Mouse (Mus musculus): ENCODE measurements at regions not wholly inside any gene's neighbourhood (a gene's known extent, or its start where the extent isn't known, plus 50 kb on each side); places are given as distances from the start of the nearest gene placed in this dataset.

- Histone ChIP-seq H3K9ac (ENCODE audit: low read depth, poor library complexity, severe bottlenecking) (no peak overlapping the region), H3K9me3 (replicated peaks; ENCODE audit: control insufficient read depth, insufficient read depth, low read length, poor library complexity, severe bottlenecking) (no peaks in the 10 kb centered on the region), H3K27me3 (ENCODE audit: control insufficient read depth, insufficient read depth, low read length, poor library complexity, severe bottlenecking) (no peaks in the 10 kb centered on the region), H3K4me1 (ENCODE audit: control insufficient read depth, insufficient read depth, low read length) (no peaks in the 10 kb centered on the region), H3K4me3 (ENCODE audit: low read depth, low read length) (no peak overlapping the region), H3K36me3 (ENCODE audit: control insufficient read depth, insufficient read depth, low read length, poor library complexity, severe bottlenecking) (no peaks in the 10 kb centered on the region), H3K27ac (ENCODE audit: insufficient read depth, low read length) (no peak overlapping the region)
- TF ChIP-seq POLR2A (IDR thresholded peaks at IDR 0.05; ENCODE audit: insufficient read depth, low read length) (no peak), EP300 (IDR thresholded peaks at IDR 0.05; ENCODE audit: insufficient read depth, low read depth, low read length) (no peak), CTCF (IDR thresholded peaks at IDR 0.05; ENCODE audit: low read depth, low read length) (no peak)
Measured at GRCm38 (mm10) chr5:15850126-15850801, 84.2 kb upstream of the Cacna2d1 start.

GRCm38 (mm10) chr5:15854752-15855151 is 79.7 kb upstream of the Cacna2d1 start:
- Histone ChIP-seq H3K36me3 (ENCODE audit: control insufficient read depth, insufficient read depth, low read length, poor library complexity, severe bottlenecking) (no peaks in the 10 kb centered on the region), H3K9me3 (replicated peaks; ENCODE audit: control insufficient read depth, insufficient read depth, low read length, poor library complexity, severe bottlenecking) (no peaks in the 10 kb centered on the region), H3K27me3 (ENCODE audit: control insufficient read depth, insufficient read depth, low read length, poor library complexity, severe bottlenecking) (no peaks in the 10 kb centered on the region), H3K27ac (ENCODE audit: insufficient read depth, low read length) (no peak overlapping the region), H3K4me1 (ENCODE audit: control insufficient read depth, insufficient read depth, low read length) (no peaks in the 10 kb centered on the region), H3K9ac (ENCODE audit: low read depth, poor library complexity, severe bottlenecking) (no peak overlapping the region), H3K4me3 (ENCODE audit: low read depth, low read length) (no peak overlapping the region)
- TF ChIP-seq POLR2A (IDR thresholded peaks at IDR 0.05; ENCODE audit: insufficient read depth, low read length) (no peak), CTCF (IDR thresholded peaks at IDR 0.05; ENCODE audit: low read depth, low read length) (no peak), EP300 (IDR thresholded peaks at IDR 0.05; ENCODE audit: insufficient read depth, low read depth, low read length) (no peak)

GRCm38 (mm10) chr5:15857034-15857433 is 77.5 kb upstream of the Cacna2d1 start:
- Histone ChIP-seq H3K9me3 (replicated peaks; ENCODE audit: control insufficient read depth, insufficient read depth, low read length, poor library complexity, severe bottlenecking) (no peaks in the 10 kb centered on the region), H3K36me3 (ENCODE audit: control insufficient read depth, insufficient read depth, low read length, poor library complexity, severe bottlenecking) (no peaks in the 10 kb centered on the region), H3K4me1 (ENCODE audit: control insufficient read depth, insufficient read depth, low read length) (no peaks in the 10 kb centered on the region), H3K27me3 (ENCODE audit: control insufficient read depth, insufficient read depth, low read length, poor library complexity, severe bottlenecking) (no peaks in the 10 kb centered on the region), H3K9ac (ENCODE audit: low read depth, poor library complexity, severe bottlenecking) (no peak overlapping the region), H3K4me3 (ENCODE audit: low read depth, low read length) (no peak overlapping the region), H3K27ac (ENCODE audit: insufficient read depth, low read length) (no peak overlapping the region)
- TF ChIP-seq CTCF (IDR thresholded peaks at IDR 0.05; ENCODE audit: low read depth, low read length), result no peak
- TF ChIP-seq EP300 (IDR thresholded peaks at IDR 0.05; ENCODE audit: insufficient read depth, low read depth, low read length), result no peak
- no peak for TF ChIP-seq POLR2A (IDR thresholded peaks at IDR 0.05; ENCODE audit: insufficient read depth, low read length)

GRCm38 (mm10) chr5:15874065-15874464 is 60.4 kb upstream of the Cacna2d1 start:
- Histone ChIP-seq H3K4me1 (ENCODE audit: control insufficient read depth, insufficient read depth, low read length) (no peaks in the 10 kb centered on the region), H3K27me3 (ENCODE audit: control insufficient read depth, insufficient read depth, low read length, poor library complexity, severe bottlenecking) (no peaks in the 10 kb centered on the region), H3K4me3 (ENCODE audit: low read depth, low read length) (no peak overlapping the region), H3K9ac (ENCODE audit: low read depth, poor library complexity, severe bottlenecking) (no peak overlapping the region), H3K36me3 (ENCODE audit: control insufficient read depth, insufficient read depth, low read length, poor library complexity, severe bottlenecking) (no peaks in the 10 kb centered on the region), H3K9me3 (replicated peaks; ENCODE audit: control insufficient read depth, insufficient read depth, low read length, poor library complexity, severe bottlenecking) (no peaks in the 10 kb centered on the region), H3K27ac (ENCODE audit: insufficient read depth, low read length) (no peak overlapping the region)
- TF ChIP-seq EP300 (IDR thresholded peaks at IDR 0.05; ENCODE audit: insufficient read depth, low read depth, low read length) (no peak), CTCF (IDR thresholded peaks at IDR 0.05; ENCODE audit: low read depth, low read length) (no peak), POLR2A (IDR thresholded peaks at IDR 0.05; ENCODE audit: insufficient read depth, low read length) (no peak)

- Histone ChIP-seq H3K9ac (ENCODE audit: low read depth, poor library complexity, severe bottlenecking) (no peak overlapping the region), H3K4me3 (ENCODE audit: low read depth, low read length) (no peak overlapping the region), H3K36me3 (ENCODE audit: control insufficient read depth, insufficient read depth, low read length, poor library complexity, severe bottlenecking) (no peaks in the 10 kb centered on the region), H3K27ac (ENCODE audit: insufficient read depth, low read length) (no peak overlapping the region), H3K9me3 (replicated peaks; ENCODE audit: control insufficient read depth, insufficient read depth, low read length, poor library complexity, severe bottlenecking) (no peaks in the 10 kb centered on the region), H3K27me3 (ENCODE audit: control insufficient read depth, insufficient read depth, low read length, poor library complexity, severe bottlenecking) (no peaks in the 10 kb centered on the region), H3K4me1 (ENCODE audit: control insufficient read depth, insufficient read depth, low read length) (no peaks in the 10 kb centered on the region)
- no peak for TF ChIP-seq EP300 (IDR thresholded peaks at IDR 0.05; ENCODE audit: insufficient read depth, low read depth, low read length)
- TF ChIP-seq CTCF (IDR thresholded peaks at IDR 0.05; ENCODE audit: low read depth, low read length), result no peak
- no peak for TF ChIP-seq POLR2A (IDR thresholded peaks at IDR 0.05; ENCODE audit: insufficient read depth, low read length)
Measured at GRCm38 (mm10) chr5:15883004-15883403, 51.5 kb upstream of the Cacna2d1 start.

Measured in ES-Bruce4 (cell line).